Mouse (Mus musculus) 3T3-L1 (cell line): Measurements from ENCODE around the gene Gm20441.

Experiments
- DNase-seq: peaks from one replicate; pipeline ENCODE4 v3.0.0-alpha.2; 2015; ENCODE audit warnings: low read depth, low spot score

Gene Gm20441

GRCm38 (mm10) chr10:75779206-75780174, 1.3 kb downstream of the Gm20441 start:
- no peak for DNase-seq

- DNase-seq = no peak
Observed at GRCm38 (mm10) chr10:75777885-75778284, 2.9 kb downstream of the Gm20441 start.

- DNase-seq = no peak
Observed at GRCm38 (mm10) chr10:75776562-75776961, 4.2 kb downstream of the Gm20441 start.

GRCm38 (mm10) chr10:75774587-75774986, 6.2 kb downstream of the Gm20441 start:
- no peak for DNase-seq

GRCm38 (mm10) chr10:75774102-75774501, 6.7 kb downstream of the Gm20441 start:
- DNase-seq = no peak

- DNase-seq = peak; percentile 94
Observed at GRCm38 (mm10) chr10:75772795-75773664, 7.7 kb downstream of the Gm20441 start, which contains the start of gene Ddt. Gene Ddt (minus strand): TSS chr10:75773414.

- peak; percentile 20 for DNase-seq
Observed at GRCm38 (mm10) chr10:75767756-75768155, 13.0 kb downstream of the Gm20441 start.

GRCm38 (mm10) chr10:75766856-75767255, 13.9 kb downstream of the Gm20441 start:
- DNase-seq = no peak

- peak; percentile 90 for DNase-seq
Observed at GRCm38 (mm10) chr10:75764519-75765473, 16.0 kb downstream of the Gm20441 start.

- peak; percentile 98 for DNase-seq
Observed at GRCm38 (mm10) chr10:75763682-75764518, 16.9 kb downstream of the Gm20441 start, which contains the start of gene Cabin1. Gene Cabin1 (minus strand): TSS chr10:75764341.

- DNase-seq = no peak
Observed at GRCm38 (mm10) chr10:75762413-75762812, 18.3 kb downstream of the Gm20441 start.

GRCm38 (mm10) chr10:75760311-75760710, 20.4 kb downstream of the Gm20441 start:
- DNase-seq = peak; percentile 38

- DNase-seq = no peak
Observed at GRCm38 (mm10) chr10:75756719-75757118, 24.0 kb downstream of the Gm20441 start.

GRCm38 (mm10) chr10:75744017-75744416, 36.7 kb downstream of the Gm20441 start:
- peak; percentile 89 for DNase-seq

GRCm38 (mm10) chr10:75743369-75743768, 37.4 kb downstream of the Gm20441 start:
- DNase-seq = no peak

- DNase-seq = no peak
Observed at GRCm38 (mm10) chr10:75740866-75741265, 39.9 kb downstream of the Gm20441 start.

- no peak for DNase-seq
Observed at GRCm38 (mm10) chr10:75725449-75725848, 55.3 kb downstream of the Gm20441 start.
